Mouse (Mus musculus) Patski (cell line): ENCODE measurements around the gene Amotl1. TPM values are rescaled to one million over a fixed set of nuclear protein-coding genes. Genes with fewer than 3 reads are reported as not detected.
"Not testable (repeated sequence)": the region's sequence is repeated elsewhere in the genome, so short reads cannot be mapped to it uniquely, and the experiment has no call there.

Experiments
- ATAC-seq: fragments of 100-300 bp; one replicate; pipeline ENCODE4 v1.8.0; 2021
- CTCF ChIA-PET: fragments of 350-600 bp; sonication (Branson Sonifier 250); formaldehyde crosslinking; loops from one replicate; lab custom pipeline; 2022; ENCODE audit warnings: inconsistent platforms; lab: Charles Lee
- POLR2A ChIA-PET: fragments of 350-600 bp; sonication (Branson Sonifier 250); formaldehyde crosslinking; loops from one replicate; lab custom pipeline; 2022; ENCODE audit warnings: antibody characterized with exemption, inconsistent platforms; lab: Charles Lee
- DNase-seq: peaks from one replicate; pipeline ENCODE4 v3.0.0-alpha.2; 2011; ENCODE audit warnings: low read depth, low spot score
- H3K27me3 ChIP-seq: fragments of 371-371 bp; one replicate; pipeline ENCODE4 v1.5.1; 2021
- CTCF ChIP-seq: fragments of 100-300 bp; IDR thresholded peaks from one replicate; pipeline ENCODE4 v1.5.1; 2021
- in situ Hi-C: fragments of 300-500 bp; cut with MboI; formaldehyde crosslinking; loops from 3 replicates; pipeline ENCODE4 v1.11.1; 2018; ENCODE audit warnings: low pct_unique_long_range_greater_than_20kb, mixed read lengths
- polyA plus RNA-seq: library from polyadenylated mRNA; unstranded; gene quantifications from one replicate; pipeline ENCODE4 v1.2.3, GENCODE M21; 2021

The Amotl1 gene
- 44.1 TPM for polyA plus RNA-seq

GRCm38 (mm10) chr9:14644956-14645355, at the start of gene Amotl1:
Amotl1 (minus strand) TSS chr9:14645056.
- ATAC-seq (no peak), DNase-seq (no peak)
- CTCF ChIA-PET = interaction anchor here (1.0 kb wide), 1 partner anchor 12 kb away, joined by 3 read pairs; no protein-coding TSS in a partner anchor
- in situ Hi-C loops = no loop called here
- no peaks in the 10 kb centered on the region for H3K27me3 ChIP-seq
- POLR2A ChIA-PET = interaction anchor here (1.0 kb wide), 1 partner anchor 29 kb away, joined by 3 read pairs; no protein-coding TSS in a partner anchor
- no peak for TF ChIP-seq CTCF

GRCm38 (mm10) chr9:14689376-14690108, 44.7 kb upstream of the Amotl1 start:
- ChIA-PET CTCF (interaction anchor here (0.5 to 2.4 kb wide), 2 partner anchors 9 to 404 kb away, joined by 3 to 13 read pairs; no protein-coding TSS in a partner anchor), POLR2A (no interaction called here)
- DNase-seq (no peak), ATAC-seq (no peak)
- no peaks in the 10 kb centered on the region for H3K27me3 ChIP-seq
- in situ Hi-C loops = no loop called here
- TF ChIP-seq CTCF = no peak

DNA sequence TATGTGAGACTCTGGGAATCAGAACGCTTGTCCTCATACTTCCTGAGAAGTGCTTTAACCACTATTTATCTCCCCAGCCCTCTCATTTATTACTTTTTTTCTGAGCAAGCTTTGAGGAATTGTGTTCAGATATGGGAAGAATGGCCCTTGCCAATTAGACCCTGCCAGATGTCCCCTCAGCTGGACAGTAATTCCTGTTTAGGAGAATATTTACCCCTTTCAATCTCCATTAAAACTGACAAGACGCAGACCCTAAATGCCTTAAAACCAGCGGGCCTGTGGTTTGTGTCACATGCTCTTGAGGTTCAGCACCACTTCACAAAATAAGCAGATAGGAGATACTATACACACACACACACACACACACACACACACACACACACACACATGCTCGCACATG, 39.5 kb upstream of the Amotl1 start:
- ATAC-seq (no peak), DNase-seq (no peak)
- TF ChIP-seq CTCF = no peak
- H3K27me3 ChIP-seq = no peaks in the 10 kb centered on the region
- in situ Hi-C loops = no loop called here
- POLR2A ChIA-PET = interaction anchor here (0.7 to 0.9 kb wide), 2 partner anchors 31 to 373 kb away, joined by 3 read pairs; no protein-coding TSS in a partner anchor
- CTCF ChIA-PET = no interaction called here

- ChIA-PET CTCF (no interaction called here), POLR2A (no interaction called here)
- no peaks in the 10 kb centered on the region for H3K27me3 ChIP-seq
- DNase-seq (no peak), ATAC-seq (no peak)
- no peak for TF ChIP-seq CTCF
- in situ Hi-C loops = no loop called here
Observed at GRCm38 (mm10) chr9:14682741-14683140, 37.9 kb upstream of the Amotl1 start.

- TF ChIP-seq CTCF = no peak
Observed at GRCm38 (mm10) chr9:14680584-14680983, 35.7 kb upstream of the Amotl1 start.

DNA sequence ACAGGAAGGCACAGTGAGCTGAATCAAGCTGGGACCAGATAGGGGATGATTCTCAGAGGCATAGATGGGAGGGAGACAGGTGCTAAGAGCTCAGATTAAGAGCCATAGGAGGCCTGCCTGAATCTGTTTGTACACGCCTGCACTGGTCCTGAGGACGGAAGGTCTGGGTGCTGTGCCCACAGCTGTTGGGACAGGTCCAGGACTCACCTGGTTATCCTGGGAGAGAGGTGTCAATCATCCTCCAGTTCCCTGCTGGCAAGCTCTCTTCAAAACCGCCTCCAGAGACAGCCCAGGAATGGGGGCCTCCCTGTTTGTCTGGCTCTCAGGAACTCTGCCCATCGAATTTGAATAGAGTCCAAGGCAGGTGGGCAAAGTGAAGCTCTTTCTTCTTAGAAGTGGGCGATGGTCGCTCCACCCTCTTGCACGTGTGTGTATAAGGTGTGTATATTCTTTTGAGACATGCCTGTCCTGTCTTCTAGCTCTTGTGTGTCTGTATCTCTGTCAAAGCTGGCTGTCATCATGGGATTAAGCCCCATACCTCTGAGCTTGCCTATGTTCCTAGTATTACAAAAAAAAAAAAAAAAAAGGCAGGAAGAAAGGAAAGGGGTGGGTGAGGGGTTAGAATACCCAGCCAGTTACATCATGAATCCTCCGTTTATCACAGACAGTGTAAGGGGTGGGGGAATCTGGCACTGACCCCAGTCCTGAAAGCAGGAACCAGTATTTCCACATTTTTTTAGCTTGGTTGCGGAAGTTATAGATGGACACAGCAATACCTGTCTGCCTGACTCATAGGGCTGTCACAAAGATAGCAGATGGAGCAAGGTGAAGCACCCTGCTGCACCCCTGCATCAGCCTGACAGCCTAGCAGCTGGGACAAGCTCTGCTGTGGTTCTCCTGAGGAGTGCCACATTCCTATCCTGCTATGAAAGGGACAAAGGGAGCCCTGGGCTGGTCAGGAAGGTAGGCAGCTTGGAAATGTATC, 31.1 kb upstream of the Amotl1 start:
- in situ Hi-C loops = no loop called here
- TF ChIP-seq CTCF = no peak
- DNase-seq = peak; percentile 9
- H3K27me3 ChIP-seq = no peaks in the 10 kb centered on the region
- ChIA-PET CTCF (interaction anchor here (0.9 to 1.5 kb wide), 6 partner anchors 9 to 175 kb away, joined by 3 to 4 read pairs (median 3); partner anchors contain the start of genes Cwc15 and Kdm4d), POLR2A (interaction anchor here (0.6 to 0.7 kb wide), 2 partner anchors 34 to 140 kb away, joined by 4 to 7 read pairs; no protein-coding TSS in a partner anchor)
- peak; percentile 81 for ATAC-seq

More at GRCm38 (mm10) chr9:14680584-14680983, 35.7 kb upstream of the Amotl1 start:
- ChIA-PET POLR2A (no interaction called here), CTCF (no interaction called here)
- in situ Hi-C loops = no loop called here
- ATAC-seq (no peak), DNase-seq (no peak)
- H3K27me3 ChIP-seq = no peaks in the 10 kb centered on the region

GRCm38 (mm10) chr9:14674506-14674905, 29.6 kb upstream of the Amotl1 start:
- in situ Hi-C loops = no loop called here
- ChIA-PET POLR2A (interaction anchor here (0.9 kb wide), 1 partner anchor 29 kb away, joined by 3 read pairs; the partner anchor contains the start of gene Amotl1), CTCF (interaction anchor here (1.3 to 1.5 kb wide), 2 partner anchors 9 to 19 kb away, joined by 3 to 4 read pairs; no protein-coding TSS in a partner anchor)
- H3K27me3 ChIP-seq = no peaks in the 10 kb centered on the region
- TF ChIP-seq CTCF = no peak
- no peak for DNase-seq
- no peak for ATAC-seq

- in situ Hi-C loops = no loop called here
- POLR2A ChIA-PET = no interaction called here
- no peaks in the 10 kb centered on the region for H3K27me3 ChIP-seq
- no peak for ATAC-seq
- CTCF ChIA-PET = interaction anchor here (1.3 to 1.5 kb wide), 2 partner anchors 18 to 42 kb away, joined by 3 read pairs; no protein-coding TSS in a partner anchor
- TF ChIP-seq CTCF = no peak
- no peak for DNase-seq
Observed at GRCm38 (mm10) chr9:14673109-14673508, 28.3 kb upstream of the Amotl1 start.

DNA sequence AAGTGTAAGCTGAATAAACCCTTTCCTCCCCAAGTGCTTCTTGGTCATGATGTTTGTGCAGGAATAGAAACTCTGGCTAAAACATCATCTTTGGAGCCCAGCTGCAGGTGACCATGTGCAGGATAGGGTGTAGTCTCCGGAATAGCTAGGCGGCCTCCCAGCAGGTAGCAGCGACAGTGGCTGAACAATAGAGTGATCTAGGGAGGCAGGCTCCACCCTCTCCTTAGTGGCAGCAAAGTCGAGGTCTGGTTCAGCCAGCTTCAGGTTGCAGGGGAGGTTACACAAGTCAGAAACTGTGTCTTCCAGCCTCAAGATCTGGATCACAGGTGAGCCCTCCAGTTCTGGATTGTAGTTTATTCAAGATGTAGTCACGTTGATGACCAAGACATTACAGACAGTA, 27.1 kb upstream of the Amotl1 start:
- DNase-seq, H3K27me3 ChIP-seq, POLR2A ChIA-PET, in situ Hi-C loops, ATAC-seq: not testable (repeated sequence)
- CTCF ChIA-PET = interaction anchor here (1.5 kb wide), 1 partner anchor 41 kb away, joined by 3 read pairs; no protein-coding TSS in a partner anchor

- H3K27me3 ChIP-seq = no peaks in the 10 kb centered on the region
- DNase-seq (no peak), ATAC-seq (no peak)
- no peak for TF ChIP-seq CTCF
- CTCF ChIA-PET = no interaction called here
- in situ Hi-C loops = no loop called here
- POLR2A ChIA-PET = no interaction called here
Observed at GRCm38 (mm10) chr9:14668382-14668781, 23.5 kb upstream of the Amotl1 start.
